Mouse (Mus musculus): ENCODE measurements around the gene Ugt1a2. TPM values are rescaled to one million over a fixed set of nuclear protein-coding genes. Genes with fewer than 3 reads are reported as not detected.
A peak's percentile ranks its signal among the peaks of the same experiment; 100 is the strongest.

Ugt1a2 gene
- total and polyA plus RNA-seq, 2 experiments from 2014 or later, result not detected

- ATAC-seq (ENCODE audit: low FRiP score), result no peak
- no peaks in the 10 kb centered on the region for H3K36me3 ChIP-seq (ENCODE audit: insufficient read depth, low read length)
- no peak for TF ChIP-seq CTCF (IDR thresholded peaks at IDR 0.05)
- no peak for DNase-seq (ENCODE audit: low spot score)
- H3K4me1 ChIP-seq (ENCODE audit: insufficient read depth, low read length), result no peaks in the 10 kb centered on the region
- H3K9me3 ChIP-seq (ENCODE audit: low read length), result peaks cover 98% of the 10 kb centered on the region
- H3K27me3 ChIP-seq (ENCODE audit: insufficient read depth, low read length), result no peaks in the 10 kb centered on the region
- WGBS, result 62% methylated on average over 4 of the region's 4 CpGs
- no peak overlapping the region for H3K4me2 ChIP-seq (ENCODE audit: low read depth, low read length, poor library complexity, severe bottlenecking)
- H3K4me3 ChIP-seq (ENCODE audit: low read depth, low read length), result no peak overlapping the region
- no peak overlapping the region for H3K9ac ChIP-seq (replicated peaks; ENCODE audit: low read length, poor library complexity, severe bottlenecking)
- H3K27ac ChIP-seq (ENCODE audit: low read depth, low read length), result no peak overlapping the region
These were observed 33.8 kb downstream of the Ugt1a2 start for GRCm38 (mm10) chr1:88234248-88234610.

GRCm38 (mm10) chr1:88234646-88235045 is 34.2 kb downstream of the Ugt1a2 start:
- Histone ChIP-seq H3K4me2 (ENCODE audit: low read depth, low read length, poor library complexity, severe bottlenecking) (no peak overlapping the region), H3K4me3 (ENCODE audit: low read depth, low read length) (no peak overlapping the region), H3K4me1 (ENCODE audit: insufficient read depth, low read length) (no peaks in the 10 kb centered on the region), H3K27ac (ENCODE audit: low read depth, low read length) (no peak overlapping the region), H3K9ac (replicated peaks; ENCODE audit: low read length, poor library complexity, severe bottlenecking) (no peak overlapping the region), H3K9me3 (ENCODE audit: low read length) (peaks cover 98% of the 10 kb centered on the region), H3K36me3 (ENCODE audit: insufficient read depth, low read length) (no peaks in the 10 kb centered on the region), H3K27me3 (ENCODE audit: insufficient read depth, low read length) (no peaks in the 10 kb centered on the region)
- TF ChIP-seq CTCF (IDR thresholded peaks at IDR 0.05), result no peak
- 41% methylated on average over 5 of the region's 5 CpGs for WGBS
- ATAC-seq (ENCODE audit: low FRiP score), result no peak
- no peak for DNase-seq (ENCODE audit: low spot score)

GRCm38 (mm10) chr1:88235046-88235893 is 34.9 kb downstream of the Ugt1a2 start:
- Histone ChIP-seq H3K4me3 (ENCODE audit: low read depth, low read length) (no peak overlapping the region), H3K4me2 (ENCODE audit: low read depth, low read length, poor library complexity, severe bottlenecking) (no peak overlapping the region), H3K9ac (replicated peaks; ENCODE audit: low read length, poor library complexity, severe bottlenecking) (no peak overlapping the region), H3K36me3 (ENCODE audit: insufficient read depth, low read length) (no peaks in the 10 kb centered on the region), H3K4me1 (ENCODE audit: insufficient read depth, low read length) (no peaks in the 10 kb centered on the region), H3K27me3 (ENCODE audit: insufficient read depth, low read length) (no peaks in the 10 kb centered on the region), H3K9me3 (ENCODE audit: low read length) (peaks cover 98% of the 10 kb centered on the region), H3K27ac (ENCODE audit: low read depth, low read length) (no peak overlapping the region)
- ATAC-seq (ENCODE audit: low FRiP score) (peak; percentile 11), DNase-seq (ENCODE audit: low spot score) (no peak)
- no peak for TF ChIP-seq CTCF (IDR thresholded peaks at IDR 0.05)
- 63% methylated on average over 11 of the region's 11 CpGs for WGBS

- WGBS, result 60% methylated on average over 4 of the region's 4 CpGs
- no peaks in the 10 kb centered on the region for H3K4me1 ChIP-seq (ENCODE audit: insufficient read depth, low read length)
- no peaks in the 10 kb centered on the region for H3K27me3 ChIP-seq (ENCODE audit: insufficient read depth, low read length)
- no peak overlapping the region for H3K9ac ChIP-seq (replicated peaks; ENCODE audit: low read length, poor library complexity, severe bottlenecking)
- ATAC-seq (ENCODE audit: low FRiP score) (no peak), DNase-seq (ENCODE audit: low spot score) (no peak)
- H3K4me3 ChIP-seq (ENCODE audit: low read depth, low read length), result no peak overlapping the region
- peaks cover 98% of the 10 kb centered on the region for H3K9me3 ChIP-seq (ENCODE audit: low read length)
- no peaks in the 10 kb centered on the region for H3K36me3 ChIP-seq (ENCODE audit: insufficient read depth, low read length)
- no peak overlapping the region for H3K4me2 ChIP-seq (ENCODE audit: low read depth, low read length, poor library complexity, severe bottlenecking)
- no peak for TF ChIP-seq CTCF (IDR thresholded peaks at IDR 0.05)
- no peak overlapping the region for H3K27ac ChIP-seq (ENCODE audit: low read depth, low read length)
These were observed 35.6 kb downstream of the Ugt1a2 start for GRCm38 (mm10) chr1:88235894-88236415.

GRCm38 (mm10) chr1:88237311-88237710 is 36.9 kb downstream of the Ugt1a2 start:
- no peak overlapping the region for H3K4me2 ChIP-seq (ENCODE audit: low read depth, low read length, poor library complexity, severe bottlenecking)
- ATAC-seq (ENCODE audit: low FRiP score) (no peak), DNase-seq (ENCODE audit: low spot score) (no peak)
- H3K4me3 ChIP-seq (ENCODE audit: low read depth, low read length), result no peak overlapping the region
- TF ChIP-seq CTCF (IDR thresholded peaks at IDR 0.05), result no peak
- H3K27ac ChIP-seq (ENCODE audit: low read depth, low read length), result no peak overlapping the region
- no peaks in the 10 kb centered on the region for H3K4me1 ChIP-seq (ENCODE audit: insufficient read depth, low read length)
- no peaks in the 10 kb centered on the region for H3K27me3 ChIP-seq (ENCODE audit: insufficient read depth, low read length)
- no peak overlapping the region for H3K9ac ChIP-seq (replicated peaks; ENCODE audit: low read length, poor library complexity, severe bottlenecking)
- 76% methylated on average over 5 of the region's 5 CpGs for WGBS
- peaks cover 97% of the 10 kb centered on the region for H3K9me3 ChIP-seq (ENCODE audit: low read length)
- no peaks in the 10 kb centered on the region for H3K36me3 ChIP-seq (ENCODE audit: insufficient read depth, low read length)

GRCm38 (mm10) chr1:88238771-88239170 is 38.4 kb downstream of the Ugt1a2 start:
- DNase-seq (ENCODE audit: low spot score) (no peak), ATAC-seq (ENCODE audit: low FRiP score) (no peak)
- Histone ChIP-seq H3K4me1 (ENCODE audit: insufficient read depth, low read length) (no peaks in the 10 kb centered on the region), H3K27me3 (ENCODE audit: insufficient read depth, low read length) (no peaks in the 10 kb centered on the region), H3K9me3 (ENCODE audit: low read length) (peaks cover 97% of the 10 kb centered on the region), H3K4me2 (ENCODE audit: low read depth, low read length, poor library complexity, severe bottlenecking) (no peak overlapping the region), H3K9ac (replicated peaks; ENCODE audit: low read length, poor library complexity, severe bottlenecking) (no peak overlapping the region), H3K36me3 (ENCODE audit: insufficient read depth, low read length) (no peaks in the 10 kb centered on the region), H3K27ac (ENCODE audit: low read depth, low read length) (no peak overlapping the region), H3K4me3 (ENCODE audit: low read depth, low read length) (no peak overlapping the region)
- 75% methylated on average over 6 of the region's 6 CpGs for WGBS
- no peak for TF ChIP-seq CTCF (IDR thresholded peaks at IDR 0.05)

Data from midbrain, postnatal 0 days (tissue).